In genomic region chr19:45743619-45744018, GRCm38 (mm10) we compare ENCODE assay signal across 27 mouse cellular contexts. TPM values are rescaled to one million over a fixed set of nuclear protein-coding genes. Genes with fewer than 3 reads are reported as not detected.
DNase-seq lines count a peak whose midpoint lies in the region; ATAC-seq lines count a peak whose summit lies in the region.
"Had no signal": no experiment of that assay in that cellular context is flagged by ENCODE, and none has a peak within 500 bp of the region (broad histone marks: within the 10 kb centered on the region; RNA-seq: fewer than 3 reads in every experiment).

No protein-coding gene starts in this region.

- no peak overlapping the region for H3K4me2 ChIP-seq in forebrain, embryonic 14.5 days (ENCODE audit: low read length)
- no peak overlapping the region for H3K4me2 ChIP-seq in forebrain, embryonic 15.5 days (replicated peaks)
- no peak overlapping the region for H3K4me2 ChIP-seq in hindbrain, embryonic 14.5 days (replicated peaks)
- no peak overlapping the region for H3K4me2 ChIP-seq in midbrain, embryonic 11.5 days
- no peak overlapping the region for H3K4me2 ChIP-seq in midbrain, embryonic 15.5 days
- peak overlapping the region; percentile 83; the same call in 1 of the 2 replicates for H3K4me2 ChIP-seq in embryonic facial prominence, embryonic 13.5 days

- no peaks in the 10 kb centered on the region for H3K9me3 ChIP-seq in forebrain, embryonic 14.5 days (replicated peaks; ENCODE audit: control insufficient read depth, low read length)
- H3K9me3 ChIP-seq in forebrain, embryonic 15.5 days = no peaks in the 10 kb centered on the region
- H3K9me3 ChIP-seq in hindbrain, embryonic 10.5 days = no peaks in the 10 kb centered on the region
- H3K9me3 ChIP-seq in hindbrain, embryonic 14.5 days (ENCODE audit: control insufficient read depth, low read length) = no peaks in the 10 kb centered on the region
- no peaks in the 10 kb centered on the region for H3K9me3 ChIP-seq in midbrain, embryonic 11.5 days (ENCODE audit: control insufficient read depth, low read length)
- H3K9me3 ChIP-seq in midbrain, embryonic 15.5 days = no peaks in the 10 kb centered on the region
- H3K9me3 ChIP-seq in embryonic facial prominence, embryonic 13.5 days = no peaks in the 10 kb centered on the region
- H3K9me3 ChIP-seq: liver, embryonic 15.5 days had no signal

- H3K9ac ChIP-seq in forebrain, embryonic 14.5 days (ENCODE audit: low read length) = no peak overlapping the region
- no peak overlapping the region for H3K9ac ChIP-seq in forebrain, embryonic 15.5 days (replicated peaks)
- no peak overlapping the region for H3K9ac ChIP-seq in hindbrain, embryonic 14.5 days
- no peak overlapping the region for H3K9ac ChIP-seq in midbrain, embryonic 11.5 days (ENCODE audit: low read length)
- H3K9ac ChIP-seq in midbrain, embryonic 15.5 days = no peak overlapping the region
- H3K9ac ChIP-seq in embryonic facial prominence, embryonic 13.5 days = no peak overlapping the region
- H3K9ac ChIP-seq: liver, embryonic 15.5 days had no signal

- no peak overlapping the region for H3K27ac ChIP-seq in forebrain, embryonic 14.5 days (ENCODE audit: low read depth, low read length)
- no peak overlapping the region for H3K27ac ChIP-seq in forebrain, embryonic 15.5 days (replicated peaks)
- H3K27ac ChIP-seq in hindbrain, embryonic 10.5 days = no peak overlapping the region
- no peak overlapping the region for H3K27ac ChIP-seq in hindbrain, embryonic 14.5 days
- no peak overlapping the region for H3K27ac ChIP-seq in midbrain, embryonic 11.5 days (ENCODE audit: low read depth, low read length)
- no peak overlapping the region for H3K27ac ChIP-seq in midbrain, embryonic 15.5 days
- no peak overlapping the region for H3K27ac ChIP-seq in embryonic facial prominence, embryonic 13.5 days
- H3K27ac ChIP-seq: gastrocnemius, adult 2 months; liver, embryonic 15.5 days had no signal

- ATAC-seq in forebrain, embryonic 14.5 days = no peak
- no peak for ATAC-seq in forebrain, embryonic 15.5 days (replicated peaks)
- ATAC-seq in hindbrain, embryonic 14.5 days (ENCODE audit: low FRiP score) = no peak
- no peak for ATAC-seq in midbrain, embryonic 11.5 days (ENCODE audit: low FRiP score)
- ATAC-seq in midbrain, embryonic 15.5 days (replicated peaks) = no peak
- ATAC-seq in embryonic facial prominence, embryonic 13.5 days (ENCODE audit: insufficient number of reproducible peaks, insufficient read depth, low FRiP score, low TSS enrichment, low read depth) = no peak
- no peak for ATAC-seq in megakaryocyte-erythroid progenitor cell, adult 5-6 weeks (replicated peaks; ENCODE audit: low FRiP score, low TSS enrichment, poor library complexity, severe bottlenecking)
- ATAC-seq: hindbrain, embryonic 16.5 days; lung, postnatal 0 days had no signal

- 13% methylated on average over 7 of the region's 7 CpGs for WGBS in forebrain, embryonic 14.5 days
- 16% methylated on average over 7 of the region's 7 CpGs for WGBS in forebrain, embryonic 15.5 days
- 17% methylated on average over 7 of the region's 7 CpGs for WGBS in hindbrain, embryonic 10.5 days
- WGBS in hindbrain, embryonic 14.5 days = 14% methylated on average over 7 of the region's 7 CpGs
- 16% methylated on average over 7 of the region's 7 CpGs for WGBS in midbrain, embryonic 11.5 days
- 19% methylated on average over 7 of the region's 7 CpGs for WGBS in midbrain, embryonic 15.5 days
- WGBS in embryonic facial prominence, embryonic 13.5 days = 13% methylated on average over 7 of the region's 7 CpGs

- H3K4me1 ChIP-seq in forebrain, embryonic 14.5 days (ENCODE audit: control insufficient read depth, insufficient read depth, low read length) = peaks cover 6% of the 10 kb centered on the region
- H3K4me1 ChIP-seq in forebrain, embryonic 15.5 days = peaks cover 45% of the 10 kb centered on the region
- peaks cover 66% of the 10 kb centered on the region for H3K4me1 ChIP-seq in hindbrain, embryonic 10.5 days (replicated peaks)
- H3K4me1 ChIP-seq in hindbrain, embryonic 14.5 days (replicated peaks; ENCODE audit: control insufficient read depth, insufficient read depth, low read length) = peaks cover 10% of the 10 kb centered on the region
- H3K4me1 ChIP-seq in midbrain, embryonic 11.5 days (ENCODE audit: control insufficient read depth, insufficient read depth, low read length) = peaks cover 20% of the 10 kb centered on the region
- H3K4me1 ChIP-seq in midbrain, embryonic 15.5 days = peaks cover 40% of the 10 kb centered on the region
- H3K4me1 ChIP-seq in embryonic facial prominence, embryonic 13.5 days = peaks cover 55% of the 10 kb centered on the region

- H3K4me3 ChIP-seq in forebrain, embryonic 14.5 days (ENCODE audit: low read depth, low read length) = 0 out of 2 replicates have a peak overlapping the region, but pooled peaks have one; percentile 31
- H3K4me3 ChIP-seq in forebrain, embryonic 15.5 days = no peak overlapping the region; the same call in 1 of the 2 replicates
- peak overlapping the region; percentile 57; the same call in 1 of the 2 replicates for H3K4me3 ChIP-seq in hindbrain, embryonic 10.5 days
- no peak overlapping the region for H3K4me3 ChIP-seq in hindbrain, embryonic 14.5 days (replicated peaks; ENCODE audit: low read length)
- H3K4me3 ChIP-seq in midbrain, embryonic 11.5 days (ENCODE audit: low read depth, low read length) = no peak overlapping the region
- no peak overlapping the region for H3K4me3 ChIP-seq in midbrain, embryonic 15.5 days
- H3K4me3 ChIP-seq in embryonic facial prominence, embryonic 13.5 days = peak overlapping the region; percentile 49; the same call in 1 of the 2 replicates

- peaks cover 70% of the 10 kb centered on the region for H3K27me3 ChIP-seq in forebrain, embryonic 14.5 days (replicated peaks; ENCODE audit: control insufficient read depth, insufficient read depth, low read length)
- H3K27me3 ChIP-seq in forebrain, embryonic 15.5 days = peaks cover 74% of the 10 kb centered on the region
- H3K27me3 ChIP-seq in hindbrain, embryonic 10.5 days (ENCODE audit: insufficient read depth, poor library complexity, severe bottlenecking) = peaks cover 96% of the 10 kb centered on the region
- peaks cover 79% of the 10 kb centered on the region for H3K27me3 ChIP-seq in hindbrain, embryonic 14.5 days (ENCODE audit: control insufficient read depth, insufficient read depth, low read length)
- peaks cover 85% of the 10 kb centered on the region for H3K27me3 ChIP-seq in midbrain, embryonic 11.5 days (ENCODE audit: control insufficient read depth, insufficient read depth, low read length)
- peaks cover 87% of the 10 kb centered on the region for H3K27me3 ChIP-seq in midbrain, embryonic 15.5 days (replicated peaks)
- H3K27me3 ChIP-seq in embryonic facial prominence, embryonic 13.5 days = peaks cover 86% of the 10 kb centered on the region

- no peaks in the 10 kb centered on the region for H3K36me3 ChIP-seq in forebrain, embryonic 14.5 days (ENCODE audit: control insufficient read depth, insufficient read depth, low read length)
- no peaks in the 10 kb centered on the region for H3K36me3 ChIP-seq in forebrain, embryonic 15.5 days
- H3K36me3 ChIP-seq in hindbrain, embryonic 10.5 days = no peaks in the 10 kb centered on the region
- H3K36me3 ChIP-seq in hindbrain, embryonic 14.5 days (replicated peaks; ENCODE audit: control insufficient read depth, insufficient read depth) = no peaks in the 10 kb centered on the region
- H3K36me3 ChIP-seq in midbrain, embryonic 11.5 days (ENCODE audit: control insufficient read depth, insufficient read depth, low read length) = no peaks in the 10 kb centered on the region
- no peaks in the 10 kb centered on the region for H3K36me3 ChIP-seq in midbrain, embryonic 15.5 days (replicated peaks)
- H3K36me3 ChIP-seq in embryonic facial prominence, embryonic 13.5 days = no peaks in the 10 kb centered on the region
- H3K36me3 ChIP-seq: liver, embryonic 15.5 days had no signal

- no peak for DNase-seq in forebrain, embryonic 14.5 days (ENCODE audit: low spot score)
- no peak for DNase-seq in hindbrain, embryonic 10.5 days (ENCODE audit: low spot score)
- DNase-seq in hindbrain, embryonic 14.5 days (ENCODE audit: low spot score) = no peak
- DNase-seq in midbrain, embryonic 11.5 days (ENCODE audit: low spot score, missing footprints) = peak; percentile 92
- DNase-seq: adrenal gland, postnatal 36 days; cerebellum, adult 11-12 months; cerebellum, postnatal 14 days; gastrocnemius, adult 2 months; kidney, adult 11 months; kidney, postnatal 14 days; left cerebral cortex, postnatal 4 days; retina, postnatal 1 day; thymus, postnatal 14 days had no signal

RNA-seq across cellular contexts. Expression of gene Fgf8, which starts 0.9 kb away (rescaled TPM):
- polyA plus RNA-seq in forebrain, embryonic 14.5 days (2014; fragmentation: Nextera tagmentation; extraction: Ambion mirVana) = 0.88 and 2.4 TPM in 2 replicates
- polyA plus RNA-seq in forebrain, embryonic 15.5 days (2015; fragmentation: Nextera tagmentation; extraction: Ambion mirVana) = 0.23 and 0.90 TPM in 2 replicates
- polyA plus RNA-seq in hindbrain, embryonic 10.5 days (2016; fragmentation: Nextera tagmentation; extraction: Ambion mirVana) = 3.4 and 10.0 TPM in 2 replicates
- polyA plus RNA-seq in hindbrain, embryonic 14.5 days (2014; fragmentation: Nextera tagmentation; extraction: Ambion mirVana) = 0.19 and 0.25 TPM in 2 replicates
- 8.5 and 11.4 TPM in 2 replicates for polyA plus RNA-seq in midbrain, embryonic 11.5 days (2014; fragmentation: Nextera tagmentation; extraction: Ambion mirVana)
- polyA plus RNA-seq in midbrain, embryonic 15.5 days (2015; fragmentation: Nextera tagmentation; extraction: Ambion mirVana) = 0.91 and 1.2 TPM in 2 replicates
- polyA plus RNA-seq in embryonic facial prominence, embryonic 13.5 days (2015; fragmentation: Nextera tagmentation; extraction: Ambion mirVana) = 1.6 and 2.5 TPM in 2 replicates
- not detected in 2 replicates for total RNA-seq in megakaryocyte-erythroid progenitor cell, adult 5-6 weeks (2014; fragmentation: Nextera tagmentation)
- total RNA-seq in megakaryocyte-erythroid progenitor cell, adult 5-6 weeks (2017) = not detected in 2 replicates
- total RNA-seq: adrenal gland, postnatal 36 days; gastrocnemius, adult 2 months; granulocyte monocyte progenitor cell, adult 5-6 weeks; heart, postnatal 25 days; layer of hippocampus, adult 8-10 months; left cerebral cortex, postnatal 4 days; megakaryocyte progenitor cell, adult 5-6 weeks; MEL had no signal
- polyA plus RNA-seq: liver, embryonic 15.5 days; lung, postnatal 0 days; midbrain, postnatal 0 days; stomach, embryonic 16.5 days had no signal

RNA-seq across cellular contexts. Expression of gene Npm3, which starts 5.8 kb away (rescaled TPM):
- polyA plus RNA-seq in forebrain, embryonic 14.5 days (2014; fragmentation: Nextera tagmentation; extraction: Ambion mirVana) = 11.7 and 12.7 TPM in 2 replicates
- 9.5 and 9.7 TPM in 2 replicates for polyA plus RNA-seq in forebrain, embryonic 15.5 days (2015; fragmentation: Nextera tagmentation; extraction: Ambion mirVana)
- polyA plus RNA-seq in hindbrain, embryonic 10.5 days (2016; fragmentation: Nextera tagmentation; extraction: Ambion mirVana) = 9.2 and 10.2 TPM in 2 replicates
- 6.9 and 7.2 TPM in 2 replicates for polyA plus RNA-seq in hindbrain, embryonic 14.5 days (2014; fragmentation: Nextera tagmentation; extraction: Ambion mirVana)
- 9.3 and 10.4 TPM in 2 replicates for polyA plus RNA-seq in midbrain, embryonic 11.5 days (2014; fragmentation: Nextera tagmentation; extraction: Ambion mirVana)
- polyA plus RNA-seq in midbrain, embryonic 15.5 days (2015; fragmentation: Nextera tagmentation; extraction: Ambion mirVana) = 6.3 and 6.9 TPM in 2 replicates
- 16.8 and 17.7 TPM in 2 replicates for polyA plus RNA-seq in embryonic facial prominence, embryonic 13.5 days (2015; fragmentation: Nextera tagmentation; extraction: Ambion mirVana)
- total RNA-seq in megakaryocyte-erythroid progenitor cell, adult 5-6 weeks (2014; fragmentation: Nextera tagmentation) = 124 and 184 TPM in 2 replicates
- 123 and 135 TPM in 2 replicates for total RNA-seq in megakaryocyte-erythroid progenitor cell, adult 5-6 weeks (2017)

RNA-seq across cellular contexts. Expression of gene Mgea5, which starts 40.0 kb away (rescaled TPM):
- polyA plus RNA-seq in forebrain, embryonic 14.5 days (2014; fragmentation: Nextera tagmentation; extraction: Ambion mirVana) = 70.2 and 77.0 TPM in 2 replicates
- polyA plus RNA-seq in forebrain, embryonic 15.5 days (2015; fragmentation: Nextera tagmentation; extraction: Ambion mirVana) = 93.6 and 94.5 TPM in 2 replicates
- 60.0 and 60.8 TPM in 2 replicates for polyA plus RNA-seq in hindbrain, embryonic 10.5 days (2016; fragmentation: Nextera tagmentation; extraction: Ambion mirVana)
- 88.2 and 95.4 TPM in 2 replicates for polyA plus RNA-seq in hindbrain, embryonic 14.5 days (2014; fragmentation: Nextera tagmentation; extraction: Ambion mirVana)
- polyA plus RNA-seq in midbrain, embryonic 11.5 days (2014; fragmentation: Nextera tagmentation; extraction: Ambion mirVana) = 68.8 and 78.9 TPM in 2 replicates
- polyA plus RNA-seq in midbrain, embryonic 15.5 days (2015; fragmentation: Nextera tagmentation; extraction: Ambion mirVana) = 91.4 TPM in 2 replicates
- 70.7 and 74.5 TPM in 2 replicates for polyA plus RNA-seq in embryonic facial prominence, embryonic 13.5 days (2015; fragmentation: Nextera tagmentation; extraction: Ambion mirVana)
- total RNA-seq in megakaryocyte-erythroid progenitor cell, adult 5-6 weeks (2014; fragmentation: Nextera tagmentation) = 75.0 and 86.3 TPM in 2 replicates
- total RNA-seq in megakaryocyte-erythroid progenitor cell, adult 5-6 weeks (2017) = 117 and 134 TPM in 2 replicates

Comparison
In these comparisons a context has a peak if more than half of its experiments do, and no peak if none do; other contexts are left out.
1. H3K4me3 ChIP-seq: peak in forebrain, embryonic 14.5 days (single experiment), hindbrain, embryonic 10.5 days (single experiment) and embryonic facial prominence, embryonic 13.5 days (single experiment); none in forebrain, embryonic 15.5 days (single experiment), hindbrain, embryonic 14.5 days (single experiment), midbrain, embryonic 11.5 days (single experiment) and midbrain, embryonic 15.5 days (single experiment).